Mouse (Mus musculus): ENCODE results near the gene Nmd3. TPM values are rescaled to one million over a fixed set of nuclear protein-coding genes. Genes with fewer than 3 reads are reported as not detected.

Gene Nmd3
- polyA plus RNA-seq, 1 experiment from 2014 or later, result 64.0 TPM

GRCm38 (mm10) chr3:69760081-69760480, 38.3 kb downstream of the Nmd3 start:
- H3K9ac ChIP-seq (replicated peaks), result no peak overlapping the region
- H3K36me3 ChIP-seq (replicated peaks; ENCODE audit: insufficient read depth, low read length), result peaks cover 13% of the 10 kb centered on the region
- DNase-seq (no peak), ATAC-seq (no peak)
- H3K27me3 ChIP-seq (ENCODE audit: insufficient read depth, low read length), result no peaks in the 10 kb centered on the region
- no peak for TF ChIP-seq CTCF (IDR thresholded peaks at IDR 0.05; ENCODE audit: low read depth)
- no peak for TF ChIP-seq EP300 (IDR thresholded peaks at IDR 0.05; ENCODE audit: low read depth)
- no peak overlapping the region for H3K4me3 ChIP-seq (ENCODE audit: low read depth, low read length)
- H3K4me1 ChIP-seq (ENCODE audit: insufficient read depth), result no peaks in the 10 kb centered on the region
- H3K9me3 ChIP-seq (ENCODE audit: low read length), result no peaks in the 10 kb centered on the region
- H3K4me2 ChIP-seq (ENCODE audit: low read depth, low read length), result no peak overlapping the region
- 79% methylated on average over 6 of the region's 6 CpGs for WGBS (ENCODE audit: insufficient replicate concordance)
- H3K27ac ChIP-seq (ENCODE audit: low read depth), result no peak overlapping the region

GRCm38 (mm10) chr3:69761195-69761594, 39.4 kb downstream of the Nmd3 start:
- TF ChIP-seq EP300 (IDR thresholded peaks at IDR 0.05; ENCODE audit: low read depth) (no peak), CTCF (IDR thresholded peaks at IDR 0.05; ENCODE audit: low read depth) (no peak)
- H3K4me3 ChIP-seq (ENCODE audit: low read depth, low read length), result no peak overlapping the region
- no peaks in the 10 kb centered on the region for H3K4me1 ChIP-seq (ENCODE audit: insufficient read depth)
- H3K27me3 ChIP-seq (ENCODE audit: insufficient read depth, low read length), result no peaks in the 10 kb centered on the region
- ATAC-seq, result no peak
- no peak overlapping the region for H3K9ac ChIP-seq (replicated peaks)
- DNase-seq, result no peak
- peaks cover 10% of the 10 kb centered on the region for H3K36me3 ChIP-seq (replicated peaks; ENCODE audit: insufficient read depth, low read length)
- no peak overlapping the region for H3K27ac ChIP-seq (ENCODE audit: low read depth)
- H3K4me2 ChIP-seq (ENCODE audit: low read depth, low read length), result no peak overlapping the region
- H3K9me3 ChIP-seq (ENCODE audit: low read length), result no peaks in the 10 kb centered on the region
- WGBS (ENCODE audit: insufficient replicate concordance), result 74% methylated on average over 4 of the region's 4 CpGs

GRCm38 (mm10) chr3:69762838-69763368, 41.1 kb downstream of the Nmd3 start:
- DNase-seq, result no peak
- H3K9ac ChIP-seq (replicated peaks), result no peak overlapping the region
- H3K4me1 ChIP-seq (ENCODE audit: insufficient read depth), result no peaks in the 10 kb centered on the region
- no peaks in the 10 kb centered on the region for H3K27me3 ChIP-seq (ENCODE audit: insufficient read depth, low read length)
- no peak overlapping the region for H3K27ac ChIP-seq (ENCODE audit: low read depth)
- H3K36me3 ChIP-seq (replicated peaks; ENCODE audit: insufficient read depth, low read length), result peaks cover 4% of the 10 kb centered on the region; the same call in 1 of the 2 replicates
- no peak for TF ChIP-seq CTCF (IDR thresholded peaks at IDR 0.05; ENCODE audit: low read depth)
- no peak for TF ChIP-seq EP300 (IDR thresholded peaks at IDR 0.05; ENCODE audit: low read depth)
- H3K4me2 ChIP-seq (ENCODE audit: low read depth, low read length), result no peak overlapping the region
- no peak overlapping the region for H3K4me3 ChIP-seq (ENCODE audit: low read depth, low read length)
- WGBS (ENCODE audit: insufficient replicate concordance), result 81% methylated on average over 6 of the region's 6 CpGs
- H3K9me3 ChIP-seq (ENCODE audit: low read length), result no peaks in the 10 kb centered on the region
- ATAC-seq, result no peak

- Histone ChIP-seq H3K4me2 (ENCODE audit: low read depth, low read length) (no peak overlapping the region), H3K9me3 (ENCODE audit: low read length) (no peaks in the 10 kb centered on the region), H3K4me3 (ENCODE audit: low read depth, low read length) (no peak overlapping the region), H3K36me3 (replicated peaks; ENCODE audit: insufficient read depth, low read length) (0 out of 2 replicates have a peak, but pooled peaks cover 2% of the 10 kb centered on the region), H3K27me3 (ENCODE audit: insufficient read depth, low read length) (no peaks in the 10 kb centered on the region), H3K4me1 (ENCODE audit: insufficient read depth) (no peaks in the 10 kb centered on the region), H3K9ac (replicated peaks) (no peak overlapping the region), H3K27ac (ENCODE audit: low read depth) (no peak overlapping the region)
- no peak for TF ChIP-seq CTCF (IDR thresholded peaks at IDR 0.05; ENCODE audit: low read depth)
- no peak for TF ChIP-seq EP300 (IDR thresholded peaks at IDR 0.05; ENCODE audit: low read depth)
- DNase-seq, result no peak
- no peak for ATAC-seq
- WGBS (ENCODE audit: insufficient replicate concordance), result 82% methylated on average over 21 of the region's 21 CpGs
These were observed 42.1 kb downstream of the Nmd3 start for GRCm38 (mm10) chr3:69763630-69764565.

- no peaks in the 10 kb centered on the region for H3K4me1 ChIP-seq (ENCODE audit: insufficient read depth)
- 86% methylated on average over 11 of the region's 11 CpGs for WGBS (ENCODE audit: insufficient replicate concordance)
- no peak for TF ChIP-seq CTCF (IDR thresholded peaks at IDR 0.05; ENCODE audit: low read depth)
- TF ChIP-seq EP300 (IDR thresholded peaks at IDR 0.05; ENCODE audit: low read depth), result no peak
These were observed 43.4 kb downstream of the Nmd3 start for GRCm38 (mm10) chr3:69765206-69765605.

GRCm38 (mm10) chr3:69769150-69769549, 47.4 kb downstream of the Nmd3 start:
- no peaks in the 10 kb centered on the region for H3K4me1 ChIP-seq (ENCODE audit: insufficient read depth)
- H3K27me3 ChIP-seq (ENCODE audit: insufficient read depth, low read length), result no peaks in the 10 kb centered on the region
- no peak for ATAC-seq
- H3K4me3 ChIP-seq (ENCODE audit: low read depth, low read length), result no peak overlapping the region
- H3K4me2 ChIP-seq (ENCODE audit: low read depth, low read length), result no peak overlapping the region
- no peak overlapping the region for H3K27ac ChIP-seq (ENCODE audit: low read depth)
- WGBS (ENCODE audit: insufficient replicate concordance), result 82% methylated on average over 4 of the region's 4 CpGs
- DNase-seq, result no peak
- H3K9ac ChIP-seq (replicated peaks), result no peak overlapping the region
- H3K9me3 ChIP-seq (ENCODE audit: low read length), result no peaks in the 10 kb centered on the region
- no peaks in the 10 kb centered on the region for H3K36me3 ChIP-seq (replicated peaks; ENCODE audit: insufficient read depth, low read length)
- TF ChIP-seq EP300 (IDR thresholded peaks at IDR 0.05; ENCODE audit: low read depth) (no peak), CTCF (IDR thresholded peaks at IDR 0.05; ENCODE audit: low read depth) (no peak)

More at GRCm38 (mm10) chr3:69765206-69765605, 43.4 kb downstream of the Nmd3 start:
- H3K9me3 ChIP-seq (ENCODE audit: low read length), result no peaks in the 10 kb centered on the region
- no peak overlapping the region for H3K9ac ChIP-seq (replicated peaks)
- DNase-seq (no peak), ATAC-seq (no peak)
- no peak overlapping the region for H3K27ac ChIP-seq (ENCODE audit: low read depth)
- H3K36me3 ChIP-seq (replicated peaks; ENCODE audit: insufficient read depth, low read length), result no peaks in the 10 kb centered on the region
- H3K4me3 ChIP-seq (ENCODE audit: low read depth, low read length), result no peak overlapping the region
- H3K4me2 ChIP-seq (ENCODE audit: low read depth, low read length), result no peak overlapping the region
- no peaks in the 10 kb centered on the region for H3K27me3 ChIP-seq (ENCODE audit: insufficient read depth, low read length)

Measured in liver, postnatal 0 days (tissue).